Mouse (Mus musculus) stomach, embryonic 15.5 days (tissue): ENCODE results near the gene Pxdn. TPM values are rescaled to one million over a fixed set of nuclear protein-coding genes. Genes with fewer than 3 reads are reported as not detected.

Source experiments
- ATAC-seq: fragments of 200-750 bp; cut with Nextera tagmentation; 2 replicates; pipeline ENCODE4 v1.8.0; 2017; ENCODE audit warnings: low read depth, moderate number of reproducible peaks, moderate TSS enrichment; ENCODE audit not compliant: insufficient read depth, low FRiP score
- H3K27ac ChIP-seq: fragments of 300-500 bp; sonication (generic); 2 replicates; pipeline ENCODE4 v1.5.1; 2015; ENCODE audit warnings: mild to moderate bottlenecking, inconsistent platforms
- H3K27me3 ChIP-seq: fragments of 300-500 bp; sonication (generic); replicated peaks from 2 replicates; pipeline ENCODE4 v1.6.1; 2015; ENCODE audit warnings: inconsistent platforms
- H3K36me3 ChIP-seq: fragments of 300-500 bp; sonication (generic); 2 replicates; pipeline ENCODE4 v1.6.1; 2015; ENCODE audit warnings: inconsistent platforms
- H3K4me1 ChIP-seq: fragments of 300-500 bp; sonication (generic); 2 replicates; pipeline ENCODE4 v1.6.1; 2015; ENCODE audit warnings: inconsistent platforms
- H3K4me2 ChIP-seq: fragments of 300-500 bp; sonication (generic); 2 replicates; pipeline ENCODE4 v1.6.1; 2015; ENCODE audit warnings: mild to moderate bottlenecking, inconsistent platforms
- H3K4me3 ChIP-seq: fragments of 300-500 bp; sonication (generic); replicated peaks from 2 replicates; pipeline ENCODE4 v1.5.1; 2015; ENCODE audit warnings: inconsistent platforms
- H3K9ac ChIP-seq: fragments of 300-500 bp; sonication (generic); 2 replicates; pipeline ENCODE4 v1.6.1; 2015; ENCODE audit warnings: inconsistent platforms
- H3K9me3 ChIP-seq: fragments of 300-500 bp; sonication (generic); 2 replicates; pipeline ENCODE4 v1.6.1; 2016; ENCODE audit warnings: inconsistent platforms
- WGBS: fragments of 180-500 bp; shearing (Covaris S2); methylation state at CpG from one replicate; pipeline ENCODE4 v1.1.7; 2015; 5-methylcytosine and 5-hydroxymethylcytosine counted together
- polyA plus RNA-seq: library from polyadenylated mRNA; unstranded; fragments of >200 nt; fragmentation: Nextera tagmentation; extraction: Ambion mirVana; gene quantifications from 2 replicates; pipeline ENCODE4 v1.2.1, GENCODE M21; 2015

Pxdn gene
- polyA plus RNA-seq, 1 experiment from 2014 or later, result 70.4 TPM

GRCm38 (mm10) chr12:30029111-30029510 lies 91.7 kb downstream of the Pxdn start:
- ATAC-seq, result no peak
- 97% methylated on average over 1 of the region's 1 CpGs for WGBS
- H3K27ac ChIP-seq, result no peak overlapping the region

DNA sequence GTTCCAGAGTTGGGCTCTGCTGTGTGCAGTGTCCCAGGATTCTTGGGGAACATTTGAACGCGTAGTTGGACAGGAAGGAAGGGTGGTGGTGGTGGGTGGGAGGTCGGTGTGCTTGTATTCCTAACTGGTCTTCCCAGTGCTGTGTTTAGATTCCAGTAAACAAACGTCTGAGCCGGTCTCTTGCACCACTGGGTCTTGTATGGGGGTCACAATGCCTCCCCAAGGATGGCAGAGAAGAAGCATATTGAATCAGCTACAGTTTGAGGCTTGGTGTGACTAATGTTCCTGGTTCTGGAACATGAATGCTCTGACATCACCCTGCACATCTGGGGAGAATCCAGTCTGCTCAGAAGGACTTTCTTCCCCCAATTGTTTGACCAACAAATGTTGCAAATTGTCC lies 93.2 kb downstream of the Pxdn start:
- H3K27me3 ChIP-seq, result no peaks in the 10 kb centered on the region
- H3K4me3 ChIP-seq, result no peak overlapping the region
- H3K9ac ChIP-seq, result no peak overlapping the region
- ATAC-seq, result no peak
- no peaks in the 10 kb centered on the region for H3K9me3 ChIP-seq
- H3K4me1 ChIP-seq, result no peaks in the 10 kb centered on the region
- H3K36me3 ChIP-seq, result no peaks in the 10 kb centered on the region
- no peak overlapping the region for H3K4me2 ChIP-seq
- 54% methylated on average over 5 of the region's 5 CpGs for WGBS
- H3K27ac ChIP-seq, result no peak overlapping the region

More at GRCm38 (mm10) chr12:30029111-30029510, 91.7 kb downstream of the Pxdn start:
- Histone ChIP-seq H3K9ac (no peak overlapping the region), H3K27me3 (no peaks in the 10 kb centered on the region), H3K4me2 (no peak overlapping the region), H3K36me3 (no peaks in the 10 kb centered on the region), H3K9me3 (no peaks in the 10 kb centered on the region), H3K4me1 (no peaks in the 10 kb centered on the region), H3K4me3 (no peak overlapping the region)

DNA sequence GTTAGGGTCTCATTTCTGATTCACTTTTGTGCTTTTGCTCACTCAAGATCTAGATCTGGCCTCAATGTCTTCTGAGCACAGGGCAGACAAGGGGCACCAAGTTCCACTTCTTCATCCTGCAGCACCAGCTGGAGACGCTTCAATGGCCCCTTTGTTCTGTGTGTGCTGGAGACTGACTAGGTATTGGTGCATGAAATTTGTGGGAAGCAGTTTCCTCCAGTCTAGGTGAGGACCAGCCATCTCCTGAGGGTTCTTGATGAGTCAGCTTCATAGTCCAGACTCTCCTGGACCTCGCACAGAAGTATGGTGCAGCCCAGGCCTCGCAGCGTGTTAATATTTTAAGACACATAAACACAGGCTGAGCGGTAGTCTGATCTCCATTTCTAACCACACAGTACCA lies 97.3 kb downstream of the Pxdn start:
- H3K9ac ChIP-seq, result no peak overlapping the region
- no peak overlapping the region for H3K4me3 ChIP-seq
- no peak for ATAC-seq
- H3K27me3 ChIP-seq, result no peaks in the 10 kb centered on the region
- no peak overlapping the region for H3K27ac ChIP-seq
- no peak overlapping the region for H3K4me2 ChIP-seq
- H3K9me3 ChIP-seq, result no peaks in the 10 kb centered on the region
- peaks cover 2% of the 10 kb centered on the region; the same call in 1 of the 2 replicates for H3K4me1 ChIP-seq
- WGBS, result 85% methylated on average over 5 of the region's 5 CpGs
- H3K36me3 ChIP-seq, result no peaks in the 10 kb centered on the region

DNA sequence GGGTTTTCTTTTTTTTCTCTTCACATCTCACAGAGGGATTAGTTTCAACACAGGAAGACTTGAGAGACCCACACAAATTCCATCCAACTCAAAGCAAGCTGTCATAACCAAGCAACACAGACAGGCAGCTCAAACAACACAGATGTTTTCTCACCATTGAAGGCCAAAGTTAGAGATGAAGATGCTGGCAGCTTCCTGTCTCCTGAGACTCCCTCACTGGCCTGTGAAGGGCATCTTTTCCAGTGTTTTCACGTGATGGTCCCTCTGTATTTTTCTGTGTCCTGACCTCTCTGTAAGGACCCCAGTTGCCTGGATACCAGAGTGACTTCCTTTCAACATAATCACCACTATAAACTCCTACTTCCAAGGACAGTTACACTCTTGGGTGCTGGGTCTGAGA lies 98.0 kb downstream of the Pxdn start:
- WGBS, result 32% methylated on average over 1 of the region's 1 CpGs
- no peak overlapping the region for H3K9ac ChIP-seq
- ATAC-seq, result no peak

GRCm38 (mm10) chr12:30035841-30036568 lies 98.6 kb downstream of the Pxdn start:
- no peaks in the 10 kb centered on the region for H3K27me3 ChIP-seq
- no peak for ATAC-seq
- H3K9ac ChIP-seq, result no peak overlapping the region
- no peak overlapping the region for H3K4me3 ChIP-seq
- peaks cover 5% of the 10 kb centered on the region for H3K4me1 ChIP-seq
- no peaks in the 10 kb centered on the region for H3K9me3 ChIP-seq
- no peak overlapping the region for H3K27ac ChIP-seq
- H3K4me2 ChIP-seq, result no peak overlapping the region
- H3K36me3 ChIP-seq, result no peaks in the 10 kb centered on the region

More for the DNA sequence above, 98.0 kb downstream of the Pxdn start:
- peaks cover 5% of the 10 kb centered on the region for H3K4me1 ChIP-seq
- H3K27me3 ChIP-seq, result no peaks in the 10 kb centered on the region
- H3K27ac ChIP-seq, result no peak overlapping the region
- H3K4me2 ChIP-seq, result no peak overlapping the region
- H3K9me3 ChIP-seq, result no peaks in the 10 kb centered on the region
- no peaks in the 10 kb centered on the region for H3K36me3 ChIP-seq
- H3K4me3 ChIP-seq, result no peak overlapping the region

DNA sequence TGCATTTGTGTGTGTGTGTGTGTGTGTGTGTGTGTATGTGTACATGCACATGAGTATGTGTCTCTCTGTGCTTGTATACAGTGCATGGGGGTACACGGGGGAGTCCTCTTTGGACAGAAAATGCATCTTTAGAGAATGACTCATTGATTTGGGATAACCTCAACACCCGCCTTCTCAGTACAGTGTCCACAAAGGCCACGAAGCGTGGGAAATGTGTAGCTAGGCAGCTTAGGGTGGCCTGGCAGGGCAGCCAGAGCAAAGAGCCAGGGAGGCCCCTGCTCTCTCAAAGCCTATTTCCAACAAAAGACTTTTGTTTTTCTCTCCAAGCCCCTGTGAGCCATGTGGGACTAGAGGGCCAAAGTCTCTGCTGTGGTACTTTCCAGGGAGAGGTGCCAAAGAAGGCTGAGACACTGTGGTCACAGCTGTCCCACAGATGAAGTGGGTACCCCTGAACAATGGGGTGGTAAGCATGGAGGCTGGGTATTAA lies 99.2 kb downstream of the Pxdn start:
- H3K9me3 ChIP-seq, result no peaks in the 10 kb centered on the region
- ATAC-seq, result 0 out of 2 replicates have a peak, but pooled peaks have one; percentile 14
- no peaks in the 10 kb centered on the region for H3K27me3 ChIP-seq
- no peak overlapping the region for H3K4me3 ChIP-seq
- peaks cover 5% of the 10 kb centered on the region for H3K4me1 ChIP-seq
- H3K27ac ChIP-seq, result no peak overlapping the region
- WGBS, result 71% methylated on average over 4 of the region's 4 CpGs
- H3K9ac ChIP-seq, result no peak overlapping the region
- no peak overlapping the region for H3K4me2 ChIP-seq
- no peaks in the 10 kb centered on the region for H3K36me3 ChIP-seq

GRCm38 (mm10) chr12:30039565-30039964 lies 102.2 kb downstream of the Pxdn start:
- peak overlapping the region; percentile 44; the same call in 1 of the 2 replicates for H3K27ac ChIP-seq
- H3K9ac ChIP-seq, result no peak overlapping the region
- ATAC-seq, result no peak
- WGBS, result 31% methylated on average over 4 of the region's 4 CpGs
- H3K4me1 ChIP-seq, result peaks cover 5% of the 10 kb centered on the region
- H3K4me2 ChIP-seq, result no peak overlapping the region
- no peaks in the 10 kb centered on the region for H3K27me3 ChIP-seq
- H3K4me3 ChIP-seq, result no peak overlapping the region
- H3K36me3 ChIP-seq, result no peaks in the 10 kb centered on the region
- no peaks in the 10 kb centered on the region for H3K9me3 ChIP-seq

DNA sequence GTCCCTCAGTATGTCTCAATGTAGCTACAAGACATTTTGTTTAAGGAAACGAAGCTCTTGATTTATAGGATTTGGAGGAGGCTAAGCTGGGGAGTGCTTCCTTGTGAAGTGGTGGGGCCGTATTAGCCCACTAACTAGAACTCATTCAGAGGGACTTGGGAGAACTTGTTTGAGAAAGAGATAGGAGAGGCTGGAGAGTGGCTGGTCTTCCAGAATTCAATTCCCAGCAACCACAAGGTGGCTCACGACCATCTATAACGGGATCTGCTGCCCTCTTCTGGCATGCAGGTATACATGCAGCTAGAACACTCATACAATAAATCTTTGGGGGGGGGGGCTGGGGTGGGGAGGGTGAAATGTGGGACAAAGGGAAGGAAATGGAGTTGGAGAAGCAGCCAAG lies 102.7 kb downstream of the Pxdn start:
- WGBS, result 16% methylated on average over 4 of the region's 4 CpGs
- Histone ChIP-seq H3K27ac (peak overlapping the region; percentile 44; the same call in 1 of the 2 replicates), H3K36me3 (no peaks in the 10 kb centered on the region), H3K27me3 (no peaks in the 10 kb centered on the region), H3K4me2 (no peak overlapping the region), H3K9ac (no peak overlapping the region), H3K4me1 (peaks cover 5% of the 10 kb centered on the region), H3K9me3 (no peaks in the 10 kb centered on the region), H3K4me3 (no peak overlapping the region)
- no peak for ATAC-seq

DNA sequence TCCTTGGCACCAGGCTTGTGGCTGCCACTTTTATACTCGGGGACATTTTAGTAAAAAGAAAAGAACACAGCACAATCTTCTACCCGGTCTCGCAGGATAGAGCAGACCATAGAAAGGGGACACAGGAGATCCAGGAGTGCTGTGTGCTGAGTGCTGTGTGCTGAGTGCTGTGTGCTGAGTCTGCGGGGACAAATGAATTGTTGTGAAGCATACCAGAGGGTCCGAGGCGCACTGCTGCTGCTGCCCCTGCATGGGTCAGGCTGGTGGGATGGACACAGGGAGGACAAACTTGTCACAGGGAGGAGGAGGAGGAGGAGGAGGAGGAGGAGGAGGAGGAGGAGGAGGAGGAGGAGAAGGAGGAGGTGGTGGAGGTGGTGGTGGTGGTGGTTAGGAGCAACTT lies 111.4 kb downstream of the Pxdn start:
- Histone ChIP-seq H3K4me1 (no peaks in the 10 kb centered on the region), H3K4me3 (no peak overlapping the region), H3K9ac (no peak overlapping the region), H3K27me3 (no peaks in the 10 kb centered on the region), H3K36me3 (no peaks in the 10 kb centered on the region), H3K9me3 (no peaks in the 10 kb centered on the region), H3K27ac (no peak overlapping the region), H3K4me2 (no peak overlapping the region)
- 80% methylated on average over 4 of the region's 6 CpGs for WGBS
- ATAC-seq, result no peak

- no peaks in the 10 kb centered on the region for H3K9me3 ChIP-seq
- no peaks in the 10 kb centered on the region for H3K36me3 ChIP-seq
- no peak overlapping the region for H3K4me2 ChIP-seq
- WGBS, result 79% methylated on average over 9 of the region's 9 CpGs
- ATAC-seq, result no peak
- H3K27me3 ChIP-seq, result no peaks in the 10 kb centered on the region
- H3K4me3 ChIP-seq, result no peak overlapping the region
- H3K27ac ChIP-seq, result no peak overlapping the region
- H3K4me1 ChIP-seq, result no peaks in the 10 kb centered on the region
- H3K9ac ChIP-seq, result no peak overlapping the region
Observed at GRCm38 (mm10) chr12:30049818-30050217, 112.4 kb downstream of the Pxdn start.

GRCm38 (mm10) chr12:30050235-30050634 lies 112.8 kb downstream of the Pxdn start:
- Histone ChIP-seq H3K36me3 (no peaks in the 10 kb centered on the region), H3K27me3 (no peaks in the 10 kb centered on the region), H3K27ac (no peak overlapping the region), H3K4me2 (no peak overlapping the region), H3K4me1 (no peaks in the 10 kb centered on the region), H3K9me3 (no peaks in the 10 kb centered on the region), H3K4me3 (no peak overlapping the region), H3K9ac (no peak overlapping the region)
- ATAC-seq, result no peak
- 16% methylated on average over 4 of the region's 4 CpGs for WGBS

- Histone ChIP-seq H3K4me1 (no peaks in the 10 kb centered on the region), H3K4me3 (no peak overlapping the region), H3K9ac (no peak overlapping the region), H3K4me2 (no peak overlapping the region), H3K27ac (no peak overlapping the region), H3K36me3 (no peaks in the 10 kb centered on the region), H3K27me3 (no peaks in the 10 kb centered on the region), H3K9me3 (no peaks in the 10 kb centered on the region)
- no peak for ATAC-seq
- 79% methylated on average over 11 of the region's 11 CpGs for WGBS
Observed at GRCm38 (mm10) chr12:30054761-30055540, 117.5 kb downstream of the Pxdn start.
